Mouse (Mus musculus) forebrain, embryonic 16.5 days (tissue): ENCODE measurements around the gene Msgn1. TPM values are rescaled to one million over a fixed set of nuclear protein-coding genes. Genes with fewer than 3 reads are reported as not detected.
A peak's percentile ranks its signal among the peaks of the same experiment; 100 is the strongest.

Experiments used
- ATAC-seq: fragments of 200-750 bp; cut with Nextera tagmentation; 2 replicates; pipeline ENCODE4 v1.8.0; 2017; ENCODE audit warnings: mild to moderate bottlenecking, moderate library complexity
- H3K27ac ChIP-seq: fragments of 300-500 bp; sonication (generic); 2 replicates; pipeline ENCODE4 v1.5.1; 2014; ENCODE audit warnings: low read length, control low read depth
- H3K27me3 ChIP-seq: fragments of 300-500 bp; sonication (generic); replicated peaks from 2 replicates; pipeline ENCODE4 v1.6.1; 2014; ENCODE audit warnings: low read length; ENCODE audit not compliant: control insufficient read depth, insufficient read depth
- H3K36me3 ChIP-seq: fragments of 300-500 bp; sonication (generic); 2 replicates; pipeline ENCODE4 v1.6.1; 2014; ENCODE audit not compliant: control insufficient read depth, insufficient read depth
- H3K4me1 ChIP-seq: fragments of 300-500 bp; sonication (generic); replicated peaks from 2 replicates; pipeline ENCODE4 v1.6.1; 2014; ENCODE audit warnings: low read length; ENCODE audit not compliant: control insufficient read depth, insufficient read depth
- H3K4me2 ChIP-seq: fragments of 300-500 bp; sonication (generic); 2 replicates; pipeline ENCODE4 v1.6.1; 2014; ENCODE audit warnings: mild to moderate bottlenecking, low read length, control low read depth
- H3K4me3 ChIP-seq: fragments of 300-500 bp; sonication (generic); replicated peaks from 2 replicates; pipeline ENCODE4 v1.5.1; 2014; ENCODE audit warnings: mild to moderate bottlenecking, low read length, control low read depth
- H3K9ac ChIP-seq: fragments of 300-500 bp; sonication (generic); replicated peaks from 2 replicates; pipeline ENCODE4 v1.6.1; 2014; ENCODE audit warnings: low read depth, low read length, control low read depth
- H3K9me3 ChIP-seq: fragments of 300-500 bp; sonication (generic); 2 replicates; pipeline ENCODE4 v1.6.1; 2016; ENCODE audit warnings: low read length; ENCODE audit not compliant: control insufficient read depth
- WGBS: fragments of 180-500 bp; shearing (Covaris S2); extraction: QIAGEN DNeasy Blood & Tissue Kit; methylation state at CpG from one replicate; pipeline ENCODE4 v1.1.7; 2014; 5-methylcytosine and 5-hydroxymethylcytosine counted together
- polyA plus RNA-seq: library from polyadenylated mRNA; unstranded; fragments of >200 nt; fragmentation: Nextera tagmentation; extraction: Ambion mirVana; gene quantifications from 2 replicates; pipeline ENCODE4 v1.2.1, GENCODE M21; 2015

Msgn1 gene
- polyA plus RNA-seq, 1 experiment from 2014 or later = not detected

- Histone ChIP-seq H3K4me1 (no peaks in the 10 kb centered on the region; the same call in 1 of the 2 replicates), H3K4me2 (no peak overlapping the region), H3K27ac (no peak overlapping the region), H3K4me3 (no peak overlapping the region), H3K36me3 (no peaks in the 10 kb centered on the region), H3K9me3 (no peaks in the 10 kb centered on the region), H3K9ac (no peak overlapping the region), H3K27me3 (no peaks in the 10 kb centered on the region)
- 61% methylated on average over 3 of the region's 3 CpGs for WGBS
- no peak for ATAC-seq
These were observed 13.8 kb upstream of the Msgn1 start for GRCm38 (mm10) chr12:11222566-11222965.

- no peaks in the 10 kb centered on the region for H3K27me3 ChIP-seq
- no peak overlapping the region for H3K4me2 ChIP-seq
- H3K27ac ChIP-seq = no peak overlapping the region
- H3K9me3 ChIP-seq = no peaks in the 10 kb centered on the region
- 32% methylated on average over 20 of the region's 20 CpGs for WGBS
- ATAC-seq = peak; percentile 78
- H3K4me3 ChIP-seq = no peak overlapping the region
- H3K4me1 ChIP-seq = no peaks in the 10 kb centered on the region; the same call in 1 of the 2 replicates
- H3K36me3 ChIP-seq = no peaks in the 10 kb centered on the region
- no peak overlapping the region for H3K9ac ChIP-seq
These were observed 13.0 kb upstream of the Msgn1 start for GRCm38 (mm10) chr12:11221524-11222330.

DNA sequence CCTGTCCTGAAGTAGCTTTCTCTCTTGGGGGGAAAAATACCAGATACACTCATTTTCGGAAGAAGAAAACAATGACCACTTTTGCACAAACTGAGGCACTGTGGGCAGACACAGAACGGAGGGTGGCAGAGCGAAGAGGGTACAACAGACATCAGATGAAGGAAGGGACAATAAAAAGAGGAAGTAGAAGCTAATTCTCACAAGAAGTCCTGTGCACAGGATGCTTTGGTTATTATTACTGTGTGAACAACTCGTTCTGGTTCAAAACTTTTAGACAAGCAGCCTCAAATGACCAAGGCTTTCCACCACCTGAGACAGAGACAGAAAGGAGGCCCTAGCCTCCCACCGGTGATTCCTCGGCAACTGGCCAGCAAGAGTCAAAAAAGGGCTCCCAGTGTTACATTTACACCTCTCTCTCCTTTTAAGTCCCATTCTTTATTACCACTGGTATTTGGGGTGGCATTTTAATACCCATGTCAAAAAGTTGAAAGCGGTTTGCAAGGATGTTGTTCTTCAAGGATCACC, 9.0 kb upstream of the Msgn1 start:
- Histone ChIP-seq H3K4me2 (no peak overlapping the region), H3K36me3 (no peaks in the 10 kb centered on the region), H3K9me3 (no peaks in the 10 kb centered on the region), H3K9ac (no peak overlapping the region), H3K27ac (no peak overlapping the region), H3K4me3 (no peak overlapping the region), H3K4me1 (no peaks in the 10 kb centered on the region; the same call in 1 of the 2 replicates), H3K27me3 (no peaks in the 10 kb centered on the region)
- no peak for ATAC-seq
- 79% methylated on average over 7 of the region's 7 CpGs for WGBS

DNA sequence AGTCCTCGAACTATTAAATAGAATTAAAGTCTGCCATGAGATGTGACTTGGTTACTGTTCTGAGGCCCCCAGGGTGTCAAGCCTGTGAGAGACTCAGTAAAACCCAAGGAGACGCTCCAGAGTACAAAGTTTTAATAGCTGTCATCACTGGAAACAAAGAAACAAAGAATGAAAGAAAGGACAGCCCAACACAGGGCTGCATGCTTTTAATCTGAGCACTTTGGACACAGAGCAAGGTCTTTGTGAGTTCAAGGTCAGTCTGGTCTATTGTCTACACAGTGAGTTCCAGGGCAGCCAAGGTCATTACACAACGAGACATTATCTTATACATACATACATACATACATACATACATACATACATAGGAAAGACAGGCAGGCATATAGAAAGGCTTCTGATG, 7.7 kb upstream of the Msgn1 start:
- WGBS = 51% methylated on average over 3 of the region's 3 CpGs
- no peak overlapping the region for H3K27ac ChIP-seq
- ATAC-seq = no peak

DNA sequence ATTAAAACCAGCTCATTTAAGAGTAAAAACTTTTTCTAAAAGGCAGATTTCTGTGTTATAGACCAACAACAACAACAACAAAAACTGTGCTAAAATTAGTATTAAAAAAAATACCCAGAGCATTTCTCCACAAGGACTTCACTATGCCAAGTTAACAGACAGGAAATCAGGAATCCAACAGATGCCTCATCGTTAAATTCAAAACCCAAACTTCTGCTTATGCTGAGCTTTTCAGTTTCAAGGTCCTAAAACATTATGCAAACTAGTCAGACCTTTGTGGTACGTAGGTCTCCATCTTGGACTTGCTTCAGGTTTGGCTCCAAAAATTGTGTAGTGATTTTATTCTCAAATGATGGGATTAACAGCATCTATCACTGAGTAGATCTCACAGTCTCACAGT, 6.8 kb upstream of the Msgn1 start:
- Histone ChIP-seq H3K27me3 (no peaks in the 10 kb centered on the region), H3K4me3 (no peak overlapping the region), H3K4me2 (no peak overlapping the region), H3K4me1 (no peaks in the 10 kb centered on the region), H3K9ac (no peak overlapping the region), H3K36me3 (no peaks in the 10 kb centered on the region), H3K9me3 (no peaks in the 10 kb centered on the region), H3K27ac (no peak overlapping the region)
- WGBS = 53% methylated on average over 2 of the region's 2 CpGs
- no peak for ATAC-seq

More for the DNA sequence above, 7.7 kb upstream of the Msgn1 start:
- Histone ChIP-seq H3K4me1 (no peaks in the 10 kb centered on the region; the same call in 1 of the 2 replicates), H3K9me3 (no peaks in the 10 kb centered on the region), H3K4me3 (no peak overlapping the region), H3K36me3 (no peaks in the 10 kb centered on the region), H3K9ac (no peak overlapping the region), H3K27me3 (no peaks in the 10 kb centered on the region), H3K4me2 (no peak overlapping the region)

- Histone ChIP-seq H3K4me1 (no peaks in the 10 kb centered on the region), H3K9me3 (no peaks in the 10 kb centered on the region), H3K9ac (no peak overlapping the region), H3K36me3 (no peaks in the 10 kb centered on the region), H3K4me2 (no peak overlapping the region), H3K4me3 (no peak overlapping the region), H3K27ac (no peak overlapping the region), H3K27me3 (no peaks in the 10 kb centered on the region)
- 0 out of 2 replicates have a peak, but pooled peaks have one; percentile 45 for ATAC-seq
These were observed 6.0 kb upstream of the Msgn1 start for GRCm38 (mm10) chr12:11214776-11215175.

DNA sequence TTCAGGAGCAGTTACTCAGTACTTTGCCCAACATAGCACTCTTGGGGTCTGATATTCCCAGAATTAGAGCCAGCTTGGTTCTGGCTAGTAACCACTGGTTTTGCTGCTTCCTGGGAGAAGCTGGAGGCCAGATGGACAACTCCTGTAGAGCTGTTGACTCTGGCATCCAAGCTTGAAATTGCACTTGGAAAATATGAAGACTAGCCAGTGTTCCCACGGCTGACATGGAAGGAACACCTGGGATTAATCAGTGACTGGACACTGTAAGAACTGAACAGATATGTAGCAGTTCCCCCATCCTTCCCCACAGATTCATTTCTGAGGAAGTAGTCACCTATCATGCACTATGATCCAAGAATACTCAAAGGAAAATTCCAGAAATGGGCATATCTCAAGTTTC, 4.1 kb upstream of the Msgn1 start:
- H3K36me3 ChIP-seq = no peaks in the 10 kb centered on the region
- no peak overlapping the region for H3K9ac ChIP-seq
- H3K27ac ChIP-seq = no peak overlapping the region
- no peak for ATAC-seq
- WGBS = 89% methylated on average over 1 of the region's 1 CpGs
- H3K4me1 ChIP-seq = peaks cover 5% of the 10 kb centered on the region; the same call in 1 of the 2 replicates
- H3K4me3 ChIP-seq = no peak overlapping the region
- no peaks in the 10 kb centered on the region for H3K9me3 ChIP-seq
- no peak overlapping the region for H3K4me2 ChIP-seq
- H3K27me3 ChIP-seq = no peaks in the 10 kb centered on the region

DNA sequence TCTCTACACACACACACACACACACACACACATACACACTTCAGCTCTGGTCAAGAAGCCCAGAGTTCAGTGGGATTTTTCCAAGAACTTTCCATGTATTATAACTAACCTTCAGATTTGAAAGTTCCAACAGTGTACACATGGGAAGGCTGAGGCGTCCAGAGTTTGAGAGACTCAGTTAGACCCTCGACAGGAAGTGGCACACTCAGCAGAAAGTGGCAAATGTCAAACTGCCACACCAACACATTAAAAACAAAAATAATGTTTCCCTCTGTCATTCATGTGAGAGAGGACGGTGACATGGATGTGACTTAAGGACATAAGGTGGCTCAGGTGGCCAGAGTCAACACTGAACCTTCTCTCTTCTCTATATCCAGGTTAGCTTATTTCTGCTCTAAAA, 1.6 kb upstream of the Msgn1 start:
- Histone ChIP-seq H3K9me3 (no peaks in the 10 kb centered on the region), H3K27me3 (no peaks in the 10 kb centered on the region), H3K27ac (no peak overlapping the region), H3K4me3 (no peak overlapping the region), H3K4me1 (peaks cover 5% of the 10 kb centered on the region; the same call in 1 of the 2 replicates), H3K36me3 (no peaks in the 10 kb centered on the region), H3K4me2 (no peak overlapping the region), H3K9ac (no peak overlapping the region)
- 81% methylated on average over 3 of the region's 3 CpGs for WGBS
- ATAC-seq = no peak

GRCm38 (mm10) chr12:11209636-11210035, 864 bp upstream of the Msgn1 start:
- Histone ChIP-seq H3K4me2 (no peak overlapping the region), H3K4me3 (no peak overlapping the region), H3K27me3 (no peaks in the 10 kb centered on the region), H3K27ac (no peak overlapping the region), H3K36me3 (no peaks in the 10 kb centered on the region), H3K9ac (no peak overlapping the region), H3K9me3 (no peaks in the 10 kb centered on the region), H3K4me1 (peaks cover 5% of the 10 kb centered on the region; the same call in 1 of the 2 replicates)
- 59% methylated on average over 5 of the region's 5 CpGs for WGBS
- ATAC-seq = no peak
